Mouse (Mus musculus): ENCODE results near the gene Olfr44.

Gene Olfr44

GRCm38 (mm10) chr9:39493895-39494294 lies at the start of gene Olfr44:
Olfr44 (minus strand) TSS chr9:39493995.
- no peak for DNase-seq

DNA sequence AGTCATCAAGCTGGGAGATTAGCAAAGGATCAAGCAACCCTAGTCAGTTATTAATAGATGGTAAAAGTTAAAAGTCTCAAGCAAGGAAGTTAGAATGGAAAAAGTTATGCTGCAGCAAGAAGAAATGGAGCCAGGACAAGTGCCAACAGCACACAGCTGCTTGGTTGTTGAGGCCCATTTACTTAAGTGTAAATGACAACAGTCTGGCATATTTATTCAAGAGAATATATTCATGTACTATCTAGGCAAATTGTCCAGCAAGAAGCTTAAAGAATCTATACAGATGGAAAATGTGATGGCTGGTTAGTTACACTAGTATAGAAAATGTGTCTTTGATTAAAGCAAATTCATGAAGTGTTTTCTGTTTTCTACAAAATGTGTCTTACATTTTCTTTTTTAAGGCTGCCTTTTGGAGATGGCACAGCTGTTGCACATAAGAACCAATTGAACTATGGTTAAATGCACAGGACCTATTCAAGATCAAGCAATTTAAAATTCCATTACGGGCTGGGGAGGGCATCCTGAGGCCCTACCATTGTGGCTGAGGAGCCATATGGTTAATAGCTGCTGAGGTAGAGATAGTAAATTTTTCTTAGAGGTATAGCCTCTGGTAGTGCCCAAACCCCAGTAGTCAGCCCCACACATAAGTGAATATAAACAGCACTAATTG lies 30.0 kb upstream of the Olfr44 start:
- DNase-seq: no peak

GRCm38 (mm10) chr9:39518595-39518994 lies 24.8 kb upstream of the Olfr44 start:
- DNase-seq: no peak

GRCm38 (mm10) chr9:39515531-39515930 lies 21.7 kb upstream of the Olfr44 start, which contains the start of gene Olfr957:
Olfr957 (minus strand) TSS chr9:39515809.
- DNase-seq: no peak

- no peak for DNase-seq
These were observed 15.6 kb upstream of the Olfr44 start for GRCm38 (mm10) chr9:39509412-39509811.

- peak; percentile 18 for DNase-seq
These were observed 15.2 kb upstream of the Olfr44 start for GRCm38 (mm10) chr9:39508998-39509397.

GRCm38 (mm10) chr9:39471844-39472243 lies 22.0 kb downstream of the Olfr44 start, which contains the start of gene Olfr955:
Olfr955 (minus strand) TSS chr9:39471944.
- no peak for DNase-seq

- no peak for DNase-seq
These were observed 37.4 kb downstream of the Olfr44 start, which contains the start of gene Olfr954 for GRCm38 (mm10) chr9:39456401-39456800. Olfr954 (plus strand) TSS chr9:39456701.

Measured in lung, postnatal 36 days (tissue).